Mouse (Mus musculus): ENCODE results near the gene Gapdh. TPM values are rescaled to one million over a fixed set of nuclear protein-coding genes. Genes with fewer than 3 reads are reported as not detected.

Gapdh gene
- 100 to 1,000 TPM; 489 to 500 TPM for total RNA-seq (2023)

DNA sequence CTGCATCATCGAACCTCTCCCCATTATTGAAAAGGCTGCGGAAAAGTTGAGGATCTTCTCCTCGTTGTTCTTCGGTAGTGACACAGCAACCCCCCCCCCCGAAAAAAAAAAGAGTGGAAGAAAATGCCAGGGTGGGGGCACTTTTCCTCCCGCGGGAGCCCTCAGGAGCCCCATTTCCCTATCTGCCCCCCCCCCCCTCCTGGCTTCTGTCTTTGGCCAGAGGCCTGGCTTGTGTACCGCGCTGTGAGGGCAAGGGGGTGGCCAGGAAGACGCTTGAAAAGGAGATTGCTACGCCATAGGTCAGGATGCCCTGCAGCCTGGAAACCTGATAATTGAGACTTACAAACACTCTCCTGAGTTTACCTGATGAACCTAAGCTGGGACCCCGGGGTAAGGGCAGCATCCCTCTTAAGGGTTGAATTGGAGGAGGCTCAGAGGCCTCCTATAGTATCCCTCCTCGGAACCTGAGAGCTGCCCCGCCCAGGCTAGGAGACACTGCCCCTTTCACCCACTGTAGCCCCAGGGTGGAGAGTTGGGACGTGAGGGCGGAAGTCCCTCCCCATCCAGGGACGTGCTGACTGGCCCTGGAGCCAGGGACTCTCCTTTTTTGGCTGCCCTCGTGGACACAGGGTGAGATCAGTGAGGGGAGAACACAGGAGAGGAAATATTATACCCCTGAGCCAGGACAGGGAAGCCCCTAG lies at the start of gene Gapdh:
Gene Gapdh, minus strand, starts transcription at position 417 of the 701 bp plus-strand sequence.

DNA sequence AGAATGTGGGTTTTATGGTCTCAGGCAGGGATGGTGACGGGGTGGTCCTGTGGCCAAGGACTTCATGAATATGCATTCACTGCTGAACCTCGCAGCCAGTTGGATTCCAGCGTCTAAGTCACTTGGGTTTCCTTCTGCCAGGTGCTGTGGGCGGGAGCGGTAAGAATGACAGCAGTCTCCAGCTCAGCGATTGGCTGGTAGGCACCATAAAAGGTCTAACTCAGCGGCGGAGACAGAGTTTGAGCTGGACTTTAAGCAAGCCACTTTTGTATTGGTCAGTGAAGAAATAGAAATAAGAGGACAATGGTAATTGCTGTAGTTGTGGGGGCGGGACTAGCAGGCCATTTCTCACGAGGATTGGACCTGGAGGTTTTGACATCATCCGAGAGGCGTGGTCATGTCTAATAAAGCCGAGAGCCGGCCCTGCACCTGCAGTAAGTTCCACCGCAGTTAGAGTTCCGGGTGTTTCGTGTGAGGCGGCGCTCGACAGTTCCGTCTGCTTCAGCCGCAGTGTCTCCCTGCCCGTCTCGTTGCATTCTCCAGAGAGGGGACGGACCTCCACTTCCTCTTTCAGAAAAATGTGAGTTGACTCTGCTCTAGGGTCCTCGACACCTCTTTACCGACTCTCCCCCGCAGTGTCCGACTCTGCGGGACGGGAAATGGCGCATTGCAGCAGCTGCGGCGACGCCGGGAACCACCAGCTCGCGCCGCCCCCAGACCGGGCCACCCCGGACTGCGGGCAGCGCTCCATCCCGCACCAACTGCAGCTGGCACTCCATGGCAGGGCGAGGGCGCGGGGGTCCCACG lies 49.1 kb upstream of the Gapdh start, which contains the start of gene Vamp1:
Gene Vamp1, plus strand, starts transcription at position 404 of the 807 bp plus-strand sequence.

DNA sequence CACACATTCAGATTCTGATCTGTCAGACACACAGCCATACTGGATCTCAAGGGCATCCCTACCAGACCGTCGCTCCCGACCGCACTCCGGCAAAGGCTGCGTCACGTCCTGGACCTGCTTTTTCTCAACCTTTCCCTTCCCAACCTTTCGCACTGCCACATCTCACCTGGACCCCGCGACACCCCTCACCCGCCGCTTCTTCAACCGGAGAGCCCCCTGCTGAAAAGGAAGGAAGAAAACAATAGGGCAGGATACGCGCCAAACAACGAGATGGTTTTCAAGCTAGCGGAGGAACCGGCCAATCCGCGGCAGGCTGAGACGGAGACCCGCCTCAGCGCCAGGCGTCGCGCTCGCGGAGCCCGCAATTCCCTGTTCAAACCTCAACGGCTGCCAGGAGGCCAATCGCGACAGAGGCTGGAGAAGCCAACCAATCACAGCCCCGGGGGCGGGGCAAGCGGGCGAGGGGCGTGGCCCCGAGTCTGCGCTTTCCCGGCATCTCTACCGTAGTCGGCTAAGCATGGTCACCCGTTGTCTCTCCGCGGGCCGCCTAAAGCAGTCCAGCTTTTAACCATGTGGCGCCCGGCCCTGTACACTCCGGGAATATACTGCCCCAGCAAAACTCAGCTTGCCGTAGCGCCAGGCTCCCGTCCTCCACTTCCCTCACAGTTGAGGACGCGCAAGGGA lies 25.2 kb upstream of the Gapdh start, which contains the start of the genes Ncapd2 and Mrpl51:
Gene Ncapd2, minus strand, starts transcription at position 370 of the 684 bp plus-strand sequence.
Gene Mrpl51, plus strand, starts transcription at position 470 of the 684 bp plus-strand sequence.

DNA sequence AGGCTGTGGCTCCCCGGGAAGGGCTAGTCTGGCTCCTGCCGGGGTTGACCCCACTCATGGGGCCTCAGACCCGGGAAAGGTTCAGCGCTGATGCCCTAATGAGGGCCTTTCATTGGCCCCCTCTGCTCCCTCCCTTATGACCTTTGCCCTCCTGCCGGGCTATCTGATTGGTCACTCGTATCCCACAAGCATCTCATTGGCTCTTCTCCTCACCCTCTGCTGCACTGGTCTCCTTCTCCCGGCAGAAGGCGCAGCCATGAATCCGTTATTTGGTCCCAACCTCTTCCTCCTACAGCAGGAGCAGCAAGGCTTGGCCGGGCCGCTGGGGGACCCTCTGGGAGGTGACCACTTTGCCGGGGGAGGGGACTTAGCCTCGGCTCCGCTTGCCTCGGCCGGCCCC lies 21.3 kb downstream of the Gapdh start, which contains the start of gene Iffo1:
Gene Iffo1, plus strand, starts transcription at position 241 of the 400 bp plus-strand sequence.

DNA sequence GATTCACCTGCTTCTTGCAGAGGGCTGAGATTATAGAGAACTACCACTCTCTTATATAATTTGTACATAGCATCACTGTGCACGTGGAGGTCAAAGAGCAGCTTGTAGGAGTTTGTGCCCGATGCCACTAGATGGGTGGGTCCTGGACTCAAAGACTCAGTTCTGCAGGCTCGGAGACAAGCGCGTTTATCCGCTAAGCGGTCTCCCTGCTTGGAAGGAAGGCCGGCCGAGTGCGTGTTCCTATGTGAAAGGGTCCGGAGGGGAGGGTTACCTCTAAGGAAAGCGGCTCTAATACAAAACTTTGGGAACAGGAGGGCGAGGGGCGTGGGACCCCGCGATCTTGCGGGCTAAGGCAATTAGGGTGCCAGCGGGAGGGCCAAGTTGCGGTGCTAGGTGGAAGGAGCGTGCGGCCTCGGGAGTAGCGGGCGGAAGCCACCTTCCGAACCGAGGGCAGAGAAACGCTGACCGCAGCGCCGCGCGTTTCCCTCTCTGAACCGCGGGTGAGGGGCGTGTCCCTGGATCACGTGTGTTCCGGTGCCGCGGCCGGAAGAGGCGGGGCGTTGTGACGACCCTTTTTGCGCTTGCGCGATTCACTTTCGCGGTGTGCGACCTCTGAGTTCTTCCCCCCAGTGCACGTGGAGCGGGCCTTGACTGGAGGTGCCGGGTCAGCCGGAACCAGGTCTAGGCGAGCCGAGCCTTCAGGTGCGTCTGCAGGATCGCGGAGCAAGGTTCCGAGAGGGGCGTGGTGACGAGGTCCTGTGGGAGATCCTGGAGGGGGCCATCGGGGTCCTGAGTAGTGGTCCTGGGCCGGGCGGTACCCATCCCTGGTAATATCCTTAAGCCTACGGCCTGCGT lies 34.7 kb downstream of the Gapdh start, which contains the start of gene Nop2:
Gene Nop2, plus strand, starts transcription at position 608 of the 855 bp plus-strand sequence.

Other genes with a start within 250 kb of the Gapdh start
- 10 to 100 TPM; 43.8 to 56.4 TPM for gene Ptms, start 246.4 kb downstream of the Gapdh start, total RNA-seq (2023)
- 100 to 1,000 TPM in 1 of 2 experiments, 10 to 100 TPM in 1; 90.3 to 110 TPM for gene Mlf2, start 235.1 kb downstream of the Gapdh start, total RNA-seq (2023)
- 10 to 100 TPM; 37.3 to 49.3 TPM for gene Cops7a, start 200.9 kb downstream of the Gapdh start, total RNA-seq (2023)
- under 1 TPM; 0.90 to 0.98 TPM for gene Pianp, start 169.8 kb downstream of the Gapdh start, total RNA-seq (2023)
- 10 to 100 TPM; 78.2 to 92.7 TPM for gene Zfp384, start 157.3 kb downstream of the Gapdh start, total RNA-seq (2023)
- gene Ing4, start 126.7 kb downstream of the Gapdh start, total RNA-seq (2023), result 10 to 100 TPM; 76.9 to 88.3 TPM
- gene Acrbp, start 116.8 kb downstream of the Gapdh start, total RNA-seq (2023), result 10 to 100 TPM; 15.8 to 19.3 TPM
- gene Lpar5, start 98.5 kb downstream of the Gapdh start, total RNA-seq (2023), result 10 to 100 TPM; 24.2 to 32.6 TPM
- 100 to 1,000 TPM; 305 to 319 TPM for gene Chd4, start 70.5 kb downstream of the Gapdh start, total RNA-seq (2023)
- gene Nop2, start 34.6 kb downstream of the Gapdh start, total RNA-seq (2023), result 10 to 100 TPM; 40.2 to 48.8 TPM
- 10 to 100 TPM; 32.4 to 38.0 TPM for gene Iffo1, start 21.2 kb downstream of the Gapdh start, total RNA-seq (2023)
- 10 to 100 TPM; 37.7 to 50.9 TPM for gene Ncapd2, start 25.2 kb upstream of the Gapdh start, total RNA-seq (2023)
- gene Mrpl51, start 25.3 kb upstream of the Gapdh start, total RNA-seq (2023), result 10 to 100 TPM; 31.9 to 37.3 TPM
- gene Vamp1, start 49.1 kb upstream of the Gapdh start, total RNA-seq (2023), result 100 to 1,000 TPM; 124 to 130 TPM
- 10 to 100 TPM; 50.8 to 54.1 TPM for gene Tapbpl, start 65.4 kb upstream of the Gapdh start, total RNA-seq (2023)
- 100 to 1,000 TPM; 272 to 287 TPM for gene Cd27, start 70.5 kb upstream of the Gapdh start, total RNA-seq (2023)
- not detected for gene Tuba3a, start 119.6 kb upstream of the Gapdh start, total RNA-seq (2023)
- 1 to 10 TPM; 1.2 to 2.1 TPM for gene Ltbr, start 147.4 kb upstream of the Gapdh start, total RNA-seq (2023)
- gene Scnn1a, start 154.2 kb upstream of the Gapdh start, total RNA-seq (2023), result under 1 TPM in 1 of 2 experiments, not detected in 1; 0.41 TPM
- gene Tnfrsf1a, start 182.9 kb upstream of the Gapdh start, total RNA-seq (2023), result 10 to 100 TPM; 50.9 to 60.6 TPM
- not detected for gene Plekhg6, start 214.3 kb upstream of the Gapdh start, total RNA-seq (2023)

Measured in T-cell, adult 66 days (primary cell).